Mouse (Mus musculus): ENCODE data around the gene Ccdc120. TPM values are rescaled to one million over a fixed set of nuclear protein-coding genes. Genes with fewer than 3 reads are reported as not detected.
"Not testable (repeated sequence)": the region's sequence is repeated elsewhere in the genome, so short reads cannot be mapped to it uniquely, and the experiment has no call there.

The Ccdc120 gene
- polyA plus RNA-seq, 1 experiment = 2.4 TPM

- TF ChIP-seq TCF3 (IDR thresholded peaks at IDR 0.05; ENCODE audit: insufficient read length, low read depth) (no peak), MYOD1 (IDR thresholded peaks at IDR 0.05; ENCODE audit: control insufficient read depth in 1 of 3, insufficient read length in 2 of 3, low read depth in 2 of 3) (no peak), MYOG (IDR thresholded peaks at IDR 0.05; ENCODE audit: control insufficient read depth in 1 of 3, insufficient read depth in 1 of 3, insufficient read length in 2 of 3, low read depth in 2 of 3) (no peak), POLR2A (IDR thresholded peaks at IDR 0.05; ENCODE audit: insufficient read length, low read depth) (peak; percentile 37)
- peak overlapping the region; percentile 68 for H3K4me2 ChIP-seq (ENCODE audit: low read depth)
Observed at GRCm38 (mm10) chrX:7722282-7722611, 28.5 kb downstream of the Ccdc120 start.

GRCm38 (mm10) chrX:7721514-7722281 lies 29.0 kb downstream of the Ccdc120 start, which contains the start of gene Gm45208:
Gm45208 (plus strand) TSS chrX:7722245.
- peak within 1 kb of the TSS; percentile 87 for H3K4me2 ChIP-seq (ENCODE audit: low read depth)
- H3K36me3 ChIP-seq (ENCODE audit: control insufficient read depth, insufficient read depth) = no peaks in the 10 kb centered on the region
- H3K79me2 ChIP-seq (ENCODE audit: control insufficient read depth, insufficient read depth) = peaks cover 8% of the 10 kb centered on the region
- peak within 1 kb of the TSS; percentile 35 for H3ac ChIP-seq (ENCODE audit: control insufficient read depth, insufficient read length)
- peak within 1 kb of the TSS; percentile 63 for H3K4me3 ChIP-seq
- TF ChIP-seq TCF3 (IDR thresholded peaks at IDR 0.05; ENCODE audit: insufficient read length, low read depth) (no peak), SRF (IDR thresholded peaks at IDR 0.05; ENCODE audit: control insufficient read depth, insufficient read length, low read depth) (no peak), MYOG (IDR thresholded peaks at IDR 0.05; ENCODE audit: control insufficient read depth in 1 of 3, insufficient read depth in 1 of 3, insufficient read length in 2 of 3, low read depth in 2 of 3) (no peak), TCF12 (IDR thresholded peaks at IDR 0.05; ENCODE audit: insufficient read depth, poor library complexity, severe bottlenecking) (no peak), REST (IDR thresholded peaks at IDR 0.05; ENCODE audit: insufficient read depth, insufficient read length) (no peak), MAX (IDR thresholded peaks at IDR 0.05; ENCODE audit: low read depth) (no peak), E2F4 (IDR thresholded peaks at IDR 0.05; ENCODE audit: insufficient read depth) (no peak), POLR2A (IDR thresholded peaks at IDR 0.05; ENCODE audit: insufficient read length, low read depth) (no peak)
- no peaks in the 10 kb centered on the region for H3K27me3 ChIP-seq (ENCODE audit: control insufficient read depth, insufficient read depth, insufficient read length)

More at GRCm38 (mm10) chrX:7722282-7722611, 28.5 kb downstream of the Ccdc120 start:
- Histone ChIP-seq H3K79me2 (ENCODE audit: control insufficient read depth, insufficient read depth) (peaks cover 8% of the 10 kb centered on the region), H3K27me3 (ENCODE audit: control insufficient read depth, insufficient read depth, insufficient read length) (no peaks in the 10 kb centered on the region), H3K4me3 (peak overlapping the region; percentile 63), H3ac (ENCODE audit: control insufficient read depth, insufficient read length) (peak overlapping the region; percentile 35), H3K36me3 (ENCODE audit: control insufficient read depth, insufficient read depth) (no peaks in the 10 kb centered on the region)

- not testable (repeated sequence) for H3K36me3 ChIP-seq (ENCODE audit: control insufficient read depth, insufficient read depth); H3K79me2 ChIP-seq (ENCODE audit: control insufficient read depth, insufficient read depth); H3K4me3 ChIP-seq; H3K4me2 ChIP-seq (ENCODE audit: low read depth); H3K27me3 ChIP-seq (ENCODE audit: control insufficient read depth, insufficient read depth, insufficient read length); H3ac ChIP-seq (ENCODE audit: control insufficient read depth, insufficient read length)
Observed at GRCm38 (mm10) chrX:7716058-7716457, 34.6 kb downstream of the Ccdc120 start.

- H3K36me3 ChIP-seq (ENCODE audit: control insufficient read depth, insufficient read depth); H3K27me3 ChIP-seq (ENCODE audit: control insufficient read depth, insufficient read depth, insufficient read length); H3ac ChIP-seq (ENCODE audit: control insufficient read depth, insufficient read length); H3K79me2 ChIP-seq (ENCODE audit: control insufficient read depth, insufficient read depth): not testable (repeated sequence)
- peak; percentile 15 for TF ChIP-seq POLR2A (IDR thresholded peaks at IDR 0.05; ENCODE audit: insufficient read length, low read depth)
- Histone ChIP-seq H3K4me3 (peak within 1 kb of the TSS; percentile 22), H3K4me2 (ENCODE audit: low read depth) (peak within 1 kb of the TSS; percentile 74)
Observed at GRCm38 (mm10) chrX:7714135-7714899, 36.4 kb downstream of the Ccdc120 start, which contains the start of gene Wdr45. Wdr45 (plus strand) TSS chrX:7714333.

- H3K27me3 ChIP-seq (ENCODE audit: control insufficient read depth, insufficient read depth, insufficient read length); H3K79me2 ChIP-seq (ENCODE audit: control insufficient read depth, insufficient read depth); H3ac ChIP-seq (ENCODE audit: control insufficient read depth, insufficient read length); H3K36me3 ChIP-seq (ENCODE audit: control insufficient read depth, insufficient read depth): not testable (repeated sequence)
- Histone ChIP-seq H3K4me2 (ENCODE audit: low read depth) (peak overlapping the region; percentile 58), H3K4me3 (peak overlapping the region; percentile 22)
Observed at GRCm38 (mm10) chrX:7713764-7714134, 37.0 kb downstream of the Ccdc120 start.

DNA sequence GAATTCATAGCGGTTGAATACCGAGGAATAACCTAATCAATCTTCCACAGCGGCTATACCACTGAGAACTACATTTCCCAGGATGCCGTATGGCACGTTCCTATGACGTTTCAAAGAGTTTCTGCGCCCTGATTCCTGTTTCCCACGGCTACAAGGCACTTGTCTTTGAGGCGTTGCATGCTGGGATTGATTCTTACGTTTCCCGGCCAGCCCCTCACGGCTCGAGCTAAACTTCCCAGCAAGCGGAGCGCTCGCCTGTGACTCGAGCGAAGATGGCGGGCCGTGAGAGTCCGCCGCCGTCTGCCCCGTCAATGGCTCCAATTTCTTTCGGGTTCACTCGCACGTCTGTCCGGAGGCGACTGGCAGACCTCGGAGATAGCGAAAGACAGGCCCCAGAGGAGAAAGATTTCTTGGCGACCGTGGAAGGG lies 53.7 kb downstream of the Ccdc120 start, which contains the start of gene Gpkow:
TSS of gene Gpkow (plus strand) at position 178 of the 428 bp plus-strand sequence.
- TF ChIP-seq SRF (IDR thresholded peaks at IDR 0.05; ENCODE audit: control insufficient read depth, insufficient read length, low read depth) (no peak), CEBPB (IDR thresholded peaks at IDR 0.05; ENCODE audit: insufficient read depth, poor library complexity, severe bottlenecking) (no peak), MAX (IDR thresholded peaks at IDR 0.05; ENCODE audit: low read depth) (no peak), REST (IDR thresholded peaks at IDR 0.05; ENCODE audit: insufficient read depth, insufficient read length) (no peak), POLR2AphosphoS2 (IDR thresholded peaks at IDR 0.05; ENCODE audit: insufficient read length, low read depth) (peak; percentile 22), USF1 (IDR thresholded peaks at IDR 0.05; ENCODE audit: low read depth) (no peak), MYOD1 (IDR thresholded peaks at IDR 0.05; ENCODE audit: control insufficient read depth in 1 of 3, insufficient read length in 2 of 3, low read depth in 2 of 3) (no peak), TCF12 (IDR thresholded peaks at IDR 0.05; ENCODE audit: insufficient read depth, poor library complexity, severe bottlenecking) (no peak), POLR2A (IDR thresholded peaks at IDR 0.05; ENCODE audit: insufficient read length, low read depth) (peak; percentile 65), TCF3 (IDR thresholded peaks at IDR 0.05; ENCODE audit: insufficient read length, low read depth) (no peak)
- Histone ChIP-seq H3K79me2 (ENCODE audit: control insufficient read depth, insufficient read depth) (peaks cover 16% of the 10 kb centered on the region), H3K36me3 (ENCODE audit: control insufficient read depth, insufficient read depth) (no peaks in the 10 kb centered on the region), H3K4me3 (peak within 1 kb of the TSS; percentile 61), H3K27me3 (ENCODE audit: control insufficient read depth, insufficient read depth, insufficient read length) (no peaks in the 10 kb centered on the region), H3K4me2 (ENCODE audit: low read depth) (peak within 1 kb of the TSS; percentile 77), H3ac (ENCODE audit: control insufficient read depth, insufficient read length) (no peak within 1 kb of the TSS)

All from myocyte (in vitro differentiated cells).